Mouse (Mus musculus): ENCODE measurements around the gene Fat3.

Gene Fat3

DNA sequence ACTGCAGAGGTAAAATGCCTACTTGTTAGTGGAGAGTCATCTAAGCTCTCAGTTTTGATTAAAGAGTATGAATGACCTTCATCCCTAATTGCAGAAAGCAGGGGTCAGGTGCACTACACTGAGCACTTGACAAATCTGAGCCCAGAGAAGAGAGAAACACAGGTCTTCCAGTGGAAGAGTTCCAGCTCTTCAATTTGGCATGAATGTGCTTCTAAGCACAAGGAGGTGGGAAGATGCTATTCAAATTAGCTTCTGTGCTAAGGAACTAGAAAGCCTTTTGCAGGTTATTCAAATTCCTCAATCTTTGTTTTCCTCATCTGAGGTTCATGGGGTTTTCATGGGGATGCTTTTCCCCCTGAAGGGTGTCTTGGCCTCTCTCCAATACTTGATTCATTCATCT lies 194.9 kb downstream of the Fat3 start:
- no peak for DNase-seq

DNA sequence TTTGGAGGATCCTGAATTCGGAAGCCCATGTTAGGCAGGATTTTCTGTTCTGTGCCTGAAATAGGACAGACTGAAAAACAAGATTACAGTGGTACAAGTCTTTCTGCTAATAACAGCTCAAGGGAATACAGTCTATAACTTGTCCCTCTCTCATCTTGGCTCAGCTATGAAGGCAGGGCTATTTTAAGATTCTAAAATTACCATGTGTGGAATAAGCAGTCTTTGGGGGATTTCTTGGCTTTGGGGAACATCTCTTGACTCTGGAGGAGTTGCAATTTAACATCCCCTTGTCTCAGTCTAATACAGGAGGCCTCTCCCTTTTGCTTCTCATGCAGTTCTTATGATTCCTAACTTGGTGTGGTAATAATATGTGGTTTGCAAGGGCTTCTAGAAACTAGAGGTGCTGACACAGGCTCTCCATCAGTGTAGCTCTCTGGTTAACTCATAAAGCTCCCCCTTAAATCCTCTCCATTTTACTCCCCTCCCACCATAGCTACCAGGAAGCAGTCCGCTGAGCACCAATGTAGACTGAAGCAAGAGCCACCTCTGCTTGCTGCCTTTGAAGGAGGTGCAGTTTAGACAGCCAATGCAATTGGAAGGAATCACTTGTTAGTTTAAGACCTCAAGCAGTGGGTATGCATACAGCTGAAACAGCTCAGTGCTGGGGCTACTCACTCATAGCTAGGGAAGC lies 195.5 kb downstream of the Fat3 start:
- DNase-seq = no peak

DNA sequence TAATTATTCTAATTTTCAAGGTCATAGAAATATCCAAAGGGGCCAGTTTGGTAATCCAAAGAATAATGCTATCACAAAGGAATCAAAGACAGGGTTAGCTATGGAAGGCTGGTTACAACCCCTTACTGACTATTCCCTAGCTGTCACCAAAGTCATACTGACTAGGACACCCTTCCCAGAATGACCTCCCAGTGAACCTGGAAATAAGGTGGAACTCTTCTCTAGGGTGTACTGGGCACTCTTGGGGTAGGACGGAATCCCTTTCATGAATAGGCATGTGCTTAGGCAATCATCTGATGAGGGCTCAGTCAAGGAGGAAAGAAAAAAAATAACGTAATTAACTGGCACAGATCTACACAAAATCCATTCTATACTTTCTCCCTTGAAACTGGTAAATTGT lies 196.1 kb downstream of the Fat3 start:
- DNase-seq = no peak

DNA sequence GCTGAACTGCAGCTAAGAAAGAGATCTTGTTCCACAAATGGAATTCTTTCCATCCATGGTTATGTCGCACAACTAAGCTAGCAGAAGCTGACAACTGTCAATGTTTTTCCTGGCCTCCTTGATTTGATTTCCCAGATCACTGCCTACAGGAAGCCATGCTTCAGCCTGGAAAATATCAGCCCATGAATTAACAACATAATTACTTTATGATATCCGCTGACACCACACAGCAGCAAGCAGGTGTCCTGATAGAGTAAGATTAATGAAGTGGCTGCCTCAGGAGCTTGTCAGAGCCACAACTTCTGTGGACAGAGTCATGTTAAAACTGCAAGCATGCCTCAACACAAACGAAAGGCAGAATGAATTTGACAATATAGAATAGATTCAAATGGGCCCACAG lies 198.6 kb downstream of the Fat3 start:
- no peak for DNase-seq

DNA sequence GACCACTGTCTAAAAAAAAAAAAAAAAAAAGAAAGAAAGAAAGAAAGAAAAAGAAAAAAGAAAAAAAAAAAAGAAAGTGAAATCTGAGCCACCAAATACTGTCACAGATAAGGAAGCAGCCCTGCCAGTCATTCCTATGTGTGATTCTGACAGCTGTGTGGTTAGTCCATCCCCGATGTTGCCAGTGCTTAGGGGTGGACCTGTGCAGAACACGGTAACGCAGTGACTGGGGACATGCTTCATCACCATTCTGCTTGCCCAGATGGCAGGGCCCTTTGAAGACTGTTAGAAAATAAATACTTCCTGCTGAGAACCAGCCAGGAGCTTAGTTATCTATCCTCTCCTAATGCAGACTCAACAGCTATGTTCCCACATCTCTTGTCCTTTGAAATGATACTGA lies 203.2 kb downstream of the Fat3 start:
- no peak for DNase-seq

DNA sequence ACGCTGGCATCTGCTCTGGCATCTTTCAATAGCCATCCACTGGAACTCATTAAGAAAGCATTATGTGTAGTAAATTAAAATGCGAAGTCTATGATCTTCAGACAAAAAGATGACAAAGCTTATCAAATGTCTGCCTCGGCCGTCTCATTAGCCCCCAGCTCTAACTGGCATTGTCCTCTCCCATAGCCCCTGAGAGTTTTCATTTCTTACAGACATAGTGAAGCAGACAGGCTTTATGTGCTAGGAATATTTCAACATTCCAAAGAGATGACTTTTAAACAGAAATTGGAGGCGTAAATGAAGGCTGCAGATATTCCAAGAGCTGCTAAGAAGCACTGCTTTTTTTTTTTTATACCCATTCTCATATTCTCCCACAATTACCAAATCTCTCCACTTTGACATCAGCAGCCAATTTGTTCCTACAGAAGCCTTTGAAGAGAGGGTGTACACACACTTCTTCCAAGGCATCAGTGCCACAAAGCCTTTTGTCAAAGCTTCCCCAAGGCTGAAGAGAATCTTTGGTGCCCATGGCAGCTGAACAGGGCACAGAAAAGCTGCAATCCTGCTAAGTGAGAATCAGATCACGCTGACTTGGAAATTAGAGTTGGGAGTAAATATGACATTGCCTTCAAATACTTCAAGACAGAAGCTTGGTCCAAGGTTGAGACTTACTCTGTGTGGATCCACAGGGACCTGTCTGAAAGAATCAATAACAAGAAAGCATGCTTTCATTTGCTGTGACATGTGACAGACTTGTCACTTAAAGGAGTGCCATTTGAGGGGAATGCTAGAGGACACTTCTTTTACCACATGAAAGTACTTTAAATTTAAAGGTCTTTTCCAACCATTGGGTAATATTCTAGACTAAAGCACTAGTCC lies 206.9 kb downstream of the Fat3 start:
- no peak for DNase-seq

DNA sequence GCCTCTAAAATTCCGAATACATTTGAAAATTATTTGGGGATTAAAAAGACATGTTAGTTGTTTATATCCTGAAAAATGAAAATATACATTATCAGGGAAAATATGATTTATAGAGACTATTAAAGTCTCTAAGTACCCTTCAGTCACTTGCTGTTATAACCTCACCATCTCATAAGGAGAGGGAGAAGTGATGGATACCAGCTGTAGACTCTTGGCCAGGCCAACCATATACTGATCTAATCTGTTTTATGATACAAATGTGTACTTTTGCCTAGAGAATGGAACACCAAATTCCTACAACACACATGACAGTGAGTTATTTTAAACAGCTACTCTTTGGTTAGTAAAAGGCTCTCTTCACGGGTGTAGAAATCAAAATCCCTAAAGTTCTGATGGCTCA lies 208.6 kb downstream of the Fat3 start:
- DNase-seq = no peak

DNA sequence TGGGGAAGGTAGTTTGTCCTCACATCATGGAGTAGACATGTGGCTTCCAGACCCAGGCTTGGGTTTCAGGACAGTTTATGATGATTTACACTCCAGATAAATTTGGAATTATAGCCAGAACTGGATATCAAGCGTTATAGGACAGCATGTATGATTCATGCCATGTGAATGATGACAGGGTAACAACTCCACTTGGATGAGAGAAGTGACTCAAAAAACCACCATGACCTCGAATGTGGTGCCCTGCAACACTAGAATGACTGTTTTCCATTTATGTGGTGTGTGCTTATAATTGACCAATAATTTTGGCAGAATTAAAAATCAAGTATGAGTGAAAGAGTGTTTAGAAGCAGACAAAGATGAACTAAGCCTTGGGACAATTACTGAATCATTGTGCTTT lies 210.2 kb downstream of the Fat3 start:
- no peak for DNase-seq

DNA sequence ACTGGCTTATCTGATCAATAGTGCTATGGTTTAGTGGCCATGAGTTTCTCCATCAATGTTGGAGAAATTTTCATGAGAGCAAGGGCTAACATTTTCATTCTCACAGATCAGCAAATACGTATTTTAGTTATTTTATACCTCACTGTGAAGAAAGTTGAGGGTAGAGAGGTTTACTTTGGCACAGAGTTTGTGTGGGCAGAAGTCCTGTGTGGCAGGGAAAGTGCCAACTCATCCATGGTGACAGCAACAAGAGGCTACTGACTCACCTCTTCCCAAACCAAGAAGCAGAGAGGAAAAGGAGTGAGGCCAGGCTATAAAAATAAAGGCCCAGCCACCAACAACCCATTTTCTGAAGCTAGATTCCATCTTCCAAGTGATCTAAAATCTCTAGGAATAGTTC lies 218.1 kb downstream of the Fat3 start:
- no peak for DNase-seq

DNA sequence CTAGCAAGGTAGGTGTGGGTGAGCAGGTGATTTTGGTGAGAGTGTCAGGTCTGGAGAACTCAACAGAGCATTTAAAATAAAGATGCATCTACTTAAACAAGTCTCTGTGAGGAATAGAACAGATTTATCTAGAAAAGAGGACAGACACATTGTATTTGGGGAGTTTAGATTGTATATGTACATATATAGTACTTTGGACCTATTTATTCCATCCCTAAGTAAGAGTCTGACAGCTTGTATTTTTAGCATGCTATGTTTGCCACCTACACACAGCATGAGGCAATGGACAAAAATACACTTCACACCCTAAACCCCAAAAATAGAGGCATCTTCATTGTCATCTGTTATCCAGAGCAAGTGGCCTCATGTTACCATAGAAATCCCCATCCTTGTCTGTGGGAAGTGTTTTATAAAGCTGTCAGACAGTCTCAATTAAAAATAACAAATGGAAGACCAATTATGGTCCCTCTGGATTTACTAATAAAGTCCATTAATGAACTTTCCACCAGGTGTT lies 218.7 kb downstream of the Fat3 start:
- no peak for DNase-seq

DNA sequence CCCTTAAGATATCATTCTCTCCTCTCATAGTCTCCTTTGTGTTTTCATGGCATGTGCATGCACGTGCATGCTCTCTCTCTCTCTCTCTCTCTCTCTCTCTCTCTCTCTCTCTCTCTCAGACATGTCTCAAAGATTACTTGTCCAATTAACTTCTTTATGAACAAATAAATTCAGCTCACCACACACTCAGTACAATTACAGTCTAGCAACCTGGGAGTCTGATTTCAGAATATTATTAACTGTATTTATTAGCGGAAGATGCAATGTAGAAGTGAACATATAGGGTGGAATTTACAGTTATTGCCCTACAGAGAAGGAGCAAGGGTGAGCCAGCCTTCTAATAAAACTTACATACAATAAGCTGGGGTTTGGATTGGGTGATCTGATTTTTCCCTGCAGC lies 225.5 kb downstream of the Fat3 start:
- DNase-seq = no peak

DNA sequence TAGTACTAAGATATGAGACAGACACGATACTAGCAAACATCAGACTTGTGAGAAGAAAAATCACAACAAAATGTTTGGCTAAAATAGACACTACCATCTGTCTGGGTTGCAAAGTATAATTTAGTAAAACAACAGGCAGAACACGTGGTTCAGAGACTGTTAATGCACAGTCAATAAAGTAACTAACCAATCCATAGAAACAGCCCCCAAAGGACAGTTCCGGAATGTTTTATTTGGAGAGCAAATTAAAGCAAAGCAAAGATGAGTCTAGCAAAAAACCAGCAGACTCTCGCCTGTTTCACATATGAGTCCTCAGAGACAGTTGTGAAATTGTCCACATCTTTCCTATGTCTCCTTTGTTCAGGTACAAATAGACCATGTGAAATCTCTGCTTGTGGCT lies 227.0 kb downstream of the Fat3 start:
- no peak for DNase-seq

DNA sequence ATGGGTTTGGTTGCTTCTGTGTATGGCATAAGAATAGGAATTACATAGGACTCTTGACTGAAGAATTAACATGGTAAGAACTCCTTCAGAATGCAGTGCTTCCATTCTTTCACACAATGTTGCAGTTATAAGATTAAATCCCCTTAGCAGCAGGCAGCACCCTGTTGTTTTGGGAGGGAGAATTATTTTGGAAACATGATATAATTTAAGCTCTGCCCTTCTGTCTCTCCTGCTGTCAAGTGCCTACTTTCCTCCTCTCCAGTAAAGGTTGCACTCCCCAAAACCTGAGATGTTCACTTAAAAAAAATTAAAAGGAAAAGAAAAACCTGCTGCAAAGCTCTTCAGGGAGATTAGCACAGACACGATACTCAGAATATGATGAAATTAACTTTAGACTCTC lies 228.3 kb downstream of the Fat3 start:
- DNase-seq = no peak

DNA sequence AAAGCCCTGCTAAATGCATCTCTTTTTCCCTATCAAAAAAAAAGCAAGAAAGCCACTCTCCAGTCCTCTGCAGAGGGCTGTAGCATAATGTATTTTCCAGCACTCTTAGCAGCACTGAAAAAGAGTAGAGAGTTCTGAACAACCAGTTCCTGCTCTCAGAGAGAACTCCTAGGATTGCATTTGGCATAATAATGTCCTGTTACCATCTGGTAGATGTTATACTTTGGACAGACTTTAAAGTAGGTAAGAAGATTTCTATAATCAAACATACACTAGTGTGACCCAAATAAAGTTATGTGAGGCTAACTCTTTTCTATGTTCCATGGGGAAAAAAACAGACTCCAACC lies 230.3 kb downstream of the Fat3 start:
- no peak for DNase-seq

DNA sequence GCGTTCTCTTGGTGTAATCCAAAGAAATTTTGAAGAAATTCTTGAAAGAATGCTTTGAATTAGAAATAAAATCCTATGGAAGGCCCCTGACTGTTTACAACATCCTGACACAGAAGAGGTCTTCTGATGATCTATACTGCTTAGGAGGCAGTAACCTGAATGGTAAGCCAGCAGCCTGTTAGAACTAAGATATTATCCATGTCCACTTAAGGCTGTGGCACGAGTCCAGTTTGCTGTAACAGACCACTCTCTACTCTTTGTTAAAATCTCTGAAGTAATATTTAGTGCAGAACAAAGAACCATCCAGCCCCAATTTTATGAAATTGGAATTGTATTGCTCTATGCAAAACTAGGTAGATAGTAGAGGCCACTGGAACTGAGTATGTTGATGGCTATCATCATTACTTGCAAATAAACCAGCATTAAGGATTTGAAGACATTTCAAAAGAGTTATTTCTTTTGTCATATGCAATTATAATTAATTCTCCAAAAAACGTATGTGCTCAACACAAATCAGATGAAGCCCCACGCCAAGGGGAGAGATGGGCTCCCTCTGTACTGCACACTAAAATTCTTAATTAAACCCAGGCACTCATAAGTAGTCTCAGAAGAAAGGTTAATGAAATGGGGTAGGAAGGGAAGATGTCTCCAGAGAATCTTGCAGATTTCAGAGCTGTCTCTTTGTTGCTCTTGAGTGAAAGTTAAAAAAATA lies 230.9 kb downstream of the Fat3 start:
- no peak for DNase-seq

DNA sequence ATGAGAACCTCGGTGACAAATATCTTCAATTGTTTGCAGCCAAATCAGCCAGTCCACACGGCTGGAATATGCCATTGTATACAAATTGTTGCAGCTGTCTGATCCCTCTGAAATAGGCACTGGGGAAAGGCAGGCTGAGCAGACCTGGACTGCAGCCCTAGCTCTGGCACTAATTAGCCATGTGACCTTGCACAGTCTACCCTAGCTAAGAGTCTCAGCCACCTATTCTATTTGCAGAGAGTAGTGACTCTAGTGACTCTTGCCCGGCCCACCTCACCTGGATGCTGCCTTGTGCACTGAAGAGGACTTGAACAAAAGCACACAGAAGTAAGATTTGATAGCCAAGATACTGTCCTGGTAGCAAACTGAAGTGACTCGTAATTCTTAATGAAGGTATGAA lies 235.6 kb downstream of the Fat3 start:
- no peak for DNase-seq

DNA sequence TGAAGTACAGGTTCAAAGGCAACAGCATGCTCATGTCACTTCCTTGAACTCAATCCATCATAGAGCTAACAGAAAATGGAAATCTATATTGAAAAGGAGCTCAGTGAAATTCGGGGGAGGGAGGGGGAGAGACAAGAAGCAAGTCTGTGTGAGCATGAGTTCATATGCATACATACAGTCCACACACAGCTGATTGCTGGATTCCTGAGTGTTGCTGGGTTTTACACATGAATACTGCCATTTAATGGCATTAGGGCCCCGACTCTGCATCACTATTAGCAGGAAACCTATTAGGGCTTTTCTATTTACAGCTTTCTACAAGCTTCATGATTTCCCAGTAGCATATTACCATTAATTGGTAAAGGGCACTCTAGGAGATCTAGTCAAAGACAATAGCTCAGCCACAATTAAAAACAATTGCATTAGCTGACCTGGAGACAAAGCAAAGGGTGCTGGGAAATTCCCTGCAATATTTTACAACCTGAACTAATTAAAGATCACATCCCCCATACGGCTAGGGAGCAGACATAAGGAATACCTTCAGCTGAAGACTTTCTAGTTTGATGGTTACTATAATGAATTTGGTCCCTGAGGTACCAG lies 243.7 kb downstream of the Fat3 start:
- no peak for DNase-seq

DNA sequence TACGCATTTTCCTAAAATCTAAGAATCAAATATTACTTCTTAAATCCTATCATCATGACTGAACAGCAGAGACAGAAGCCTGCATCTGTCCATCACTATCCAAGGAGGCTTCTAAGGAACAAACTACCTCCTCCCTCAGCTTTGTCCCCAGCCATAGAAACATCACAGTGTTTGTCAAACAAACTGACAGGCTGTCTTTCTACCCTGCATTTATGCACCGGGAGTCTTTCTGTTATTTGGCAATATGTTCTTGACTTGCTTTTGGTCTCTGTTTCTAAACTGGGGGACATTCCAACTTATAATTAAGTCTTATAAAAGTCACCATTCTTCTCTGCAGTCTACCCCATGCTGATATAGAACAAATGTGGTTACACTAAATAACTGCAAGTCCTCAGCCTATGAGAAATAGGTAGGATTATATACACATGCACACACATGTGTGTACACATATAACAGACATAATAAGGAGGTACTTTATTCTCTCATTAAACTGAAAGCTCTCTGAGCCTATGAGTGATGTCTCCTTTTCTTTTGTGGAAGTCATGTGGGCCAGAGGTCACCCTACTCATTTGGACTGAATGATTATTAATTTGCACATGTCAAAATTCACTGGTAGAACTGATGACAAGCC lies 244.4 kb downstream of the Fat3 start:
- no peak for DNase-seq

DNA sequence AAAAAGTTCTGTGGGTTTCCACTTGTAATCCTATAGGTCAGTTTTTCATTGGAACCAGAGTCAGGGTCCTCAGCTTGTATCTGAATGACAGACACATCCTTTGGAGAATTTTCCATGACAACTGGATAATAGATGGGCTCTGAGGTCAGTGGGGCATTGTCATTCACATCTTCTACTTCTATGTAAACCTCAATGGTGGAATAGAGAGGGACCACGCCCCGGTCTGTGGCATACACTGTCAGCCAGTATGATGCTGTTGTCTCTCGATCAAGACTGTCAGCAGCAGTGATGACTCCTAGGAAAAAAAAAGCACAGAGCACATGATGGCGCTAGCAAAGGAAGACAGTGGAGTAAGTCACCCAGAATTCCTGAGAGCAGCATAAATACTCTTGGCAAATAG lies 254.3 kb downstream of the Fat3 start:
- DNase-seq = no peak

DNA sequence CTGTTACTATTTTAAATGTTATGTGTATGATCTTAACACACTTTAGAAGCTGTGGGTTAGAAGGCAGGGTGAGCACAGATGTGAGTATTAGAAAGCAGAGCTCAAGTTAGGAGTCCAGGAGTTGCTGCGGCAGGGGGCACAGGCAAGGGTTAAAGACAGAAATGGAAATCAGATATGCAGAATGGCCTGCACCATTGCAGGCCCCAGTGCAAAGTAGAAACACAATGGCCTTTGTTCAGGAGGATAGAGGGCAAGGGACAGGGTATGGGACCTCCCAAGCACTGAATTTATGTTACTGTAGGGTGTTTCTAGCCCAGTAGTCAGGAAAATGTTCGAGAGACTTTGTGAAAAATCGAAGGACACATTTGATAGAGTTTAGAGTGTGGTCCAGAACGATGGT lies 269.5 kb downstream of the Fat3 start:
- DNase-seq = no peak

DNA sequence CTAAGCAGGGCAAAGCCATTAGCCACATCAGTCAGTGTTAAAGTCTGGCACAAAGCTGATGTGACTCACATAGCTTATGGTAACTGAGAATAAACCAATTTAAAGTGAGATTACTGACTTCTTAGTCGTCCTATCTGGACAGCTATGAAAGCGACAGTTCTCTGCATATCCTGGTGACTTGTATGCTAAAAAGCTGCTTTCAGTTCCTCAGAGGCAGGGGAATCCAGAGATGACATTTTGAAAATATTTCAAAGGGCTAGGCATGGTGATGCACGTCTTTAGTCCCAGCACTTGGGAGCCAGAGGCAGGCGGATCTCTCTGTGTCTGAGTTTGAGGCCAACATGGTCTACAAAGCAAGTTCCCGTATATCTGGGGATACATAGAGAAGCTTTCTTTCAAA lies 272.2 kb downstream of the Fat3 start:
- no peak for DNase-seq

DNA sequence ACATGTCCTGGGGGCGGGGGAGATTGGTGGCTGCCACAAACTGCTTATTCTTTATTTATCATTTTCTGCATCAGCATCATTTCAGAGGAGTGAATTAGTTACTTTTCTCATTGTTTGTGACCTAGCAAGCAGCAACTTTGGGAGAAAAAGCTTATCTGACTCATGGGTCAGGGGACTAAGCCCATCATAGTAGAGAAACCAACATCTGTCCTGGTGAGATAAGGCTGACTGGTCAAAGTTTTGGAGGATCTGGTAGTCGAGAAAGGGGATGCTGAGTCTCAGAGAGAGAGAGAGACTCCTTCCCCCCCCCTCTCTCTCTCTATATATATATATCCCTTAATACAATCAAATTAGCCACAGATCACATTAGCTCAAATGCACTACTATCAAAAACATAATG lies 273.7 kb downstream of the Fat3 start:
- DNase-seq = no peak

DNA sequence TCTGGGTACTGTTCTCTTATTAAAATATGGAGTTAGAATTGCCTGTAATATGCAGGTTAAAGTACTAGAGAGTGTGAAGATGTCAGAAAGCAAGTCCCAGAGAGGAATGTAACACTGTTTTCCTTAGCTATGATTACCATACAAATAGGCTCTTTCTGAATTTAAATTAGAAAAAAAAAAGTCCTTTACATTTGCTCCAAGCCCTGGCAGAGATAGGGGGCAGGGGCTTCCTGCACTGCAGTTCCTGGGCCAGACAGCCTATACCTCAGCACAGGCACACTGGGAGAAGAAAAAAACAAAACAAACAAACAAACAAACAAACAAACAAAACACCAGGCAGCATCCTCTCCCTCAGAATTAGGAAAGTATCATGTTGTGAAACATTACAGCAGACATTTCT lies 274.5 kb downstream of the Fat3 start:
- no peak for DNase-seq

All from lung, postnatal 36 days (tissue).